Mouse (Mus musculus) midbrain, embryonic 11.5 days (tissue): ENCODE data around the gene Iqcf3. TPM values are rescaled to one million over a fixed set of nuclear protein-coding genes. Genes with fewer than 3 reads are reported as not detected.

ENCODE experiments used
- ATAC-seq: fragments of 200-750 bp; cut with Nextera tagmentation; 2 replicates; pipeline ENCODE4 v1.8.0; 2017; ENCODE audit warnings: moderate TSS enrichment, moderate library complexity; ENCODE audit not compliant: low FRiP score
- DNase-seq: peaks from one replicate; pipeline ENCODE4 v3.0.0; 2015; ENCODE audit warnings: low spot score; ENCODE audit errors: missing footprints
- H3K27ac ChIP-seq: fragments of 300-500 bp; sonication (generic); 2 replicates; pipeline ENCODE4 v1.5.1; 2014; ENCODE audit warnings: low read depth, low read length
- H3K27me3 ChIP-seq: fragments of 300-500 bp; sonication (generic); 2 replicates; pipeline ENCODE4 v1.6.1; 2014; ENCODE audit warnings: mild to moderate bottlenecking, low read length, moderate library complexity, mixed read lengths; ENCODE audit not compliant: control insufficient read depth, insufficient read depth
- H3K36me3 ChIP-seq: fragments of 300-500 bp; sonication (generic); 2 replicates; pipeline ENCODE4 v1.6.1; 2014; ENCODE audit warnings: mild to moderate bottlenecking, low read length, moderate library complexity, mixed read lengths; ENCODE audit not compliant: control insufficient read depth, insufficient read depth
- H3K4me1 ChIP-seq: fragments of 300-500 bp; sonication (generic); 2 replicates; pipeline ENCODE4 v1.6.1; 2014; ENCODE audit warnings: low read length; ENCODE audit not compliant: control insufficient read depth, insufficient read depth
- H3K4me2 ChIP-seq: fragments of 300-500 bp; sonication (generic); 2 replicates; pipeline ENCODE4 v1.6.1; 2014; ENCODE audit warnings: mild to moderate bottlenecking, moderate library complexity
- H3K4me3 ChIP-seq: fragments of 300-500 bp; sonication (generic); 2 replicates; pipeline ENCODE4 v1.5.1; 2014; ENCODE audit warnings: low read depth, low read length
- H3K9ac ChIP-seq: fragments of 300-500 bp; sonication (generic); 2 replicates; pipeline ENCODE4 v1.6.1; 2014; ENCODE audit warnings: low read length
- H3K9me3 ChIP-seq: fragments of 300-500 bp; sonication (generic); 2 replicates; pipeline ENCODE4 v1.6.1; 2016; ENCODE audit warnings: low read length; ENCODE audit not compliant: control insufficient read depth
- WGBS: fragments of 180-500 bp; shearing (Covaris S2); extraction: QIAGEN DNeasy Blood & Tissue Kit; methylation state at CpG from one replicate; pipeline ENCODE4 v1.1.7; 2014; 5-methylcytosine and 5-hydroxymethylcytosine counted together
- polyA plus RNA-seq: library from polyadenylated mRNA; unstranded; fragments of >200 nt; fragmentation: Nextera tagmentation; extraction: Ambion mirVana; gene quantifications from 2 replicates; pipeline ENCODE4 v1.2.1, GENCODE M21; 2014

Iqcf3 gene
- polyA plus RNA-seq, 1 experiment from 2014 or later = not detected

- Histone ChIP-seq H3K27ac (no peak overlapping the region), H3K4me3 (no peak overlapping the region), H3K4me2 (no peak overlapping the region), H3K4me1 (no peaks in the 10 kb centered on the region), H3K9me3 (no peaks in the 10 kb centered on the region), H3K9ac (no peak overlapping the region), H3K36me3 (peaks cover 19% of the 10 kb centered on the region), H3K27me3 (no peaks in the 10 kb centered on the region)
- WGBS = 80% methylated on average over 10 of the region's 10 CpGs
- ATAC-seq (no peak), DNase-seq (no peak)
Measured at GRCm38 (mm10) chr9:106485076-106485475, 76.4 kb downstream of the Iqcf3 start.

GRCm38 (mm10) chr9:106483606-106484005 lies 77.8 kb downstream of the Iqcf3 start:
- no peak overlapping the region for H3K4me3 ChIP-seq
- DNase-seq (no peak), ATAC-seq (no peak)
- 93% methylated on average over 17 of the region's 17 CpGs for WGBS
- H3K4me1 ChIP-seq = no peaks in the 10 kb centered on the region
- H3K27me3 ChIP-seq = no peaks in the 10 kb centered on the region
- H3K4me2 ChIP-seq = no peak overlapping the region
- no peak overlapping the region for H3K9ac ChIP-seq
- H3K36me3 ChIP-seq = peaks cover 19% of the 10 kb centered on the region
- no peak overlapping the region for H3K27ac ChIP-seq
- H3K9me3 ChIP-seq = no peaks in the 10 kb centered on the region

- Histone ChIP-seq H3K4me1 (peaks cover 2% of the 10 kb centered on the region; the same call in 1 of the 2 replicates), H3K27me3 (no peaks in the 10 kb centered on the region), H3K4me3 (no peak overlapping the region), H3K9ac (no peak overlapping the region), H3K9me3 (no peaks in the 10 kb centered on the region), H3K27ac (no peak overlapping the region), H3K36me3 (peaks cover 19% of the 10 kb centered on the region), H3K4me2 (no peak overlapping the region)
- WGBS = 97% methylated on average over 10 of the region's 10 CpGs
- DNase-seq (no peak), ATAC-seq (no peak)
Measured at GRCm38 (mm10) chr9:106483136-106483535, 78.3 kb downstream of the Iqcf3 start.

GRCm38 (mm10) chr9:106482578-106483115 lies 78.8 kb downstream of the Iqcf3 start:
- H3K36me3 ChIP-seq = peaks cover 19% of the 10 kb centered on the region
- H3K4me1 ChIP-seq = peaks cover 7% of the 10 kb centered on the region
- DNase-seq (peak; percentile 73), ATAC-seq (no peak)
- WGBS = 91% methylated on average over 17 of the region's 17 CpGs
- H3K4me3 ChIP-seq = no peak overlapping the region
- H3K9me3 ChIP-seq = no peaks in the 10 kb centered on the region
- H3K9ac ChIP-seq = no peak overlapping the region
- H3K27me3 ChIP-seq = no peaks in the 10 kb centered on the region
- H3K4me2 ChIP-seq = no peak overlapping the region
- no peak overlapping the region for H3K27ac ChIP-seq

- no peak overlapping the region for H3K27ac ChIP-seq
- H3K9ac ChIP-seq = no peak overlapping the region
- peaks cover 8% of the 10 kb centered on the region for H3K4me1 ChIP-seq
- 92% methylated on average over 13 of the region's 13 CpGs for WGBS
- peaks cover 19% of the 10 kb centered on the region for H3K36me3 ChIP-seq
- H3K4me2 ChIP-seq = no peak overlapping the region
- H3K4me3 ChIP-seq = no peak overlapping the region
- no peaks in the 10 kb centered on the region for H3K9me3 ChIP-seq
- no peaks in the 10 kb centered on the region for H3K27me3 ChIP-seq
- DNase-seq = no peak
- no peak for ATAC-seq
Measured at GRCm38 (mm10) chr9:106481676-106482075, 79.8 kb downstream of the Iqcf3 start.

- no peak overlapping the region for H3K27ac ChIP-seq
- peaks cover 19% of the 10 kb centered on the region for H3K36me3 ChIP-seq
- H3K4me3 ChIP-seq = no peak overlapping the region
- ATAC-seq (no peak), DNase-seq (no peak)
- no peaks in the 10 kb centered on the region for H3K27me3 ChIP-seq
- 90% methylated on average over 15 of the region's 15 CpGs for WGBS
- no peak overlapping the region for H3K4me2 ChIP-seq
- H3K9me3 ChIP-seq = no peaks in the 10 kb centered on the region
- H3K9ac ChIP-seq = no peak overlapping the region
- H3K4me1 ChIP-seq = peaks cover 13% of the 10 kb centered on the region
Measured at GRCm38 (mm10) chr9:106481075-106481474, 80.4 kb downstream of the Iqcf3 start.

GRCm38 (mm10) chr9:106480541-106480940 lies 80.9 kb downstream of the Iqcf3 start:
- H3K27me3 ChIP-seq = no peaks in the 10 kb centered on the region
- ATAC-seq (no peak), DNase-seq (no peak)
- H3K9me3 ChIP-seq = no peaks in the 10 kb centered on the region
- WGBS = 92% methylated on average over 7 of the region's 7 CpGs
- peaks cover 13% of the 10 kb centered on the region for H3K4me1 ChIP-seq
- H3K4me2 ChIP-seq = no peak overlapping the region
- no peak overlapping the region for H3K4me3 ChIP-seq
- no peak overlapping the region for H3K27ac ChIP-seq
- H3K9ac ChIP-seq = no peak overlapping the region
- H3K36me3 ChIP-seq = peaks cover 19% of the 10 kb centered on the region

GRCm38 (mm10) chr9:106478101-106478500 lies 83.3 kb downstream of the Iqcf3 start:
- 81% methylated on average over 9 of the region's 9 CpGs for WGBS
- Histone ChIP-seq H3K9me3 (no peaks in the 10 kb centered on the region), H3K9ac (peak overlapping the region; percentile 67), H3K4me3 (peak overlapping the region; percentile 56), H3K36me3 (peaks cover 6% of the 10 kb centered on the region), H3K27ac (no peak overlapping the region), H3K4me1 (peaks cover 24% of the 10 kb centered on the region), H3K27me3 (no peaks in the 10 kb centered on the region), H3K4me2 (peak overlapping the region; percentile 97)
- ATAC-seq = no peak
- no peak for DNase-seq

GRCm38 (mm10) chr9:106477649-106478048 lies 83.8 kb downstream of the Iqcf3 start:
- Histone ChIP-seq H3K9ac (peak overlapping the region; percentile 67), H3K4me2 (peak overlapping the region; percentile 97), H3K27me3 (no peaks in the 10 kb centered on the region), H3K27ac (no peak overlapping the region), H3K4me3 (peak overlapping the region; percentile 56), H3K36me3 (peaks cover 6% of the 10 kb centered on the region), H3K4me1 (peaks cover 24% of the 10 kb centered on the region), H3K9me3 (no peaks in the 10 kb centered on the region)
- ATAC-seq (no peak), DNase-seq (peak; percentile 87)
- 6% methylated on average over 16 of the region's 16 CpGs for WGBS
